Mouse (Mus musculus) liver, adult 2 months (tissue): ENCODE results near the gene Tbcc. TPM values are rescaled to one million over a fixed set of nuclear protein-coding genes. Genes with fewer than 3 reads are reported as not detected.

Experiments used
- DNase-seq: peaks from one replicate; pipeline ENCODE4 v3.0.0-alpha.2; 2011; ENCODE audit warnings: low read depth, low spot score; ENCODE audit errors: extremely low read depth
- H3K27ac ChIP-seq: fragments of 200-500 bp; replicated peaks from 2 replicates; pipeline ENCODE4 v1.5.1; 2012; ENCODE audit warnings: low read depth, mild to moderate bottlenecking, control low read depth, inconsistent platforms, low read length; ENCODE audit not compliant: insufficient read depth
- H3K27me3 ChIP-seq: fragments of 200-500 bp; 2 replicates; pipeline ENCODE4 v1.6.1; 2012; ENCODE audit warnings: mild to moderate bottlenecking, moderate library complexity, low read length, inconsistent platforms; ENCODE audit not compliant: control insufficient read depth, insufficient read depth
- H3K36me3 ChIP-seq: fragments of 200-500 bp; 2 replicates; pipeline ENCODE4 v1.6.1; 2012; ENCODE audit warnings: low read length, inconsistent platforms; ENCODE audit not compliant: control insufficient read depth, insufficient read depth
- H3K4me1 ChIP-seq: fragments of 200-500 bp; 2 replicates; pipeline ENCODE4 v1.6.1; 2011; ENCODE audit warnings: low read length; ENCODE audit not compliant: control insufficient read depth, insufficient read depth
- H3K4me3 ChIP-seq: fragments of 200-500 bp; 2 replicates; pipeline ENCODE4 v1.5.1; 2011; ENCODE audit warnings: low read depth, mild to moderate bottlenecking, control low read depth, low read length, moderate library complexity; ENCODE audit not compliant: insufficient read depth
- H3K79me2 ChIP-seq: fragments of 200-500 bp; 2 replicates; pipeline ENCODE4 v1.6.1; 2012; ENCODE audit warnings: inconsistent platforms, mild to moderate bottlenecking, low read length, moderate library complexity; ENCODE audit not compliant: control insufficient read depth, insufficient read depth
- H3K9ac ChIP-seq: fragments of 200-500 bp; 2 replicates; pipeline ENCODE4 v1.6.1; 2012; ENCODE audit warnings: low read depth, mild to moderate bottlenecking, control low read depth, inconsistent platforms, low read length
- CTCF ChIP-seq: fragments of 200-500 bp; IDR thresholded peaks from 2 replicates; pipeline ENCODE4 v1.5.1; 2011; ENCODE audit warnings: low read depth, low read length, control low read depth
- POLR2A ChIP-seq: fragments of 200-500 bp; IDR thresholded peaks from 2 replicates; pipeline ENCODE4 v1.6.1; 2011; ENCODE audit warnings: low read length, control low read depth; ENCODE audit not compliant: insufficient read depth; ENCODE audit errors: extremely low read depth
- WGBS: fragments of 180-500 bp; shearing (Covaris S2); methylation state at CpG from one replicate; pipeline ENCODE4 v1.1.7; 2018; 5-methylcytosine and 5-hydroxymethylcytosine counted together
- polyA plus RNA-seq: library from polyadenylated mRNA; depleted of rRNA; stranded (reverse); fragments of >200 nt; gene quantifications from 2 replicates; pipeline ENCODE4 v1.2.3, GENCODE M21; 2012
- total RNA-seq: library from RNA; depleted of rRNA; stranded (reverse); fragments of >200 nt; gene quantifications from 2 replicates; pipeline ENCODE4 v1.2.3, GENCODE M21; 2014

Gene Tbcc
- total and polyA plus RNA-seq, 2 experiments = 10.0 to 16.0 TPM

GRCm38 (mm10) chr17:46860120-46860519 lies 30.4 kb upstream of the Tbcc start:
- Histone ChIP-seq H3K27ac (no peak overlapping the region), H3K79me2 (peaks cover 23% of the 10 kb centered on the region; the same call in 1 of the 2 replicates), H3K36me3 (no peaks in the 10 kb centered on the region), H3K9ac (no peak overlapping the region), H3K4me3 (no peak overlapping the region), H3K27me3 (no peaks in the 10 kb centered on the region), H3K4me1 (peaks cover 4% of the 10 kb centered on the region; the same call in 1 of the 2 replicates)
- TF ChIP-seq POLR2A (no peak), CTCF (no peak)
- no peak for DNase-seq
- 97% methylated on average over 4 of the region's 4 CpGs for WGBS

GRCm38 (mm10) chr17:46864566-46865195 lies 25.8 kb upstream of the Tbcc start:
- no peak for TF ChIP-seq POLR2A
- TF ChIP-seq CTCF = no peak
- Histone ChIP-seq H3K4me3 (no peak overlapping the region), H3K9ac (no peak overlapping the region), H3K27ac (no peak overlapping the region), H3K4me1 (no peaks in the 10 kb centered on the region), H3K36me3 (no peaks in the 10 kb centered on the region), H3K79me2 (peaks cover 18% of the 10 kb centered on the region), H3K27me3 (no peaks in the 10 kb centered on the region)
- 89% methylated on average over 7 of the region's 7 CpGs for WGBS
- DNase-seq = no peak

DNA sequence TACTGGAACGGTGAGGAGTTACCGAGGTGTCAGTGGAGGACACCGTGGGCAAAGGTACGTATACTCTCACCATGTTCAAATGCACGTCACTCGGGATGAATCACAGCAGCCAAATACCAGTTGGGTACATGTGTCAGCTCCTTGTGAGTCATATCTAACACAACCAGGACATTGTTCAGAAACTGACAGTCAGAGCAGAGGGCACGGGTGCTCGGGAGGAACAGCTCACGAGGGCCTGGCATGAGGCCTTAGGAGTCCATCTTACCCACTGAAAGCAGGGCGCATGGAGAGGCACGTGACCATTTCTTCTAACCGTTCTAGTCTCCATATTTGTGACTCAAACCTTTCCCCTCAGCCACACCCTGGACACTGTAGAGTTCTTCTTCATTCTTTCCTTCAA lies 23.6 kb upstream of the Tbcc start:
- H3K79me2 ChIP-seq = peaks cover 28% of the 10 kb centered on the region
- no peak for DNase-seq
- no peak overlapping the region for H3K4me3 ChIP-seq
- no peaks in the 10 kb centered on the region for H3K27me3 ChIP-seq
- TF ChIP-seq POLR2A (no peak), CTCF (no peak)
- H3K27ac ChIP-seq = no peak overlapping the region
- H3K9ac ChIP-seq = no peak overlapping the region
- H3K36me3 ChIP-seq = no peaks in the 10 kb centered on the region
- H3K4me1 ChIP-seq = peaks cover 2% of the 10 kb centered on the region; the same call in 1 of the 2 replicates
- WGBS = 91% methylated on average over 12 of the region's 12 CpGs

GRCm38 (mm10) chr17:46870204-46870798 lies 20.2 kb upstream of the Tbcc start:
- TF ChIP-seq CTCF (no peak), POLR2A (no peak)
- no peak overlapping the region for H3K4me3 ChIP-seq
- H3K27ac ChIP-seq = no peak overlapping the region
- 97% methylated on average over 5 of the region's 5 CpGs for WGBS
- peaks cover 24% of the 10 kb centered on the region for H3K4me1 ChIP-seq
- H3K36me3 ChIP-seq = no peaks in the 10 kb centered on the region
- DNase-seq = no peak
- H3K79me2 ChIP-seq = peaks cover 28% of the 10 kb centered on the region
- H3K27me3 ChIP-seq = no peaks in the 10 kb centered on the region
- no peak overlapping the region for H3K9ac ChIP-seq

GRCm38 (mm10) chr17:46870913-46871312 lies 19.6 kb upstream of the Tbcc start:
- DNase-seq = no peak
- no peak for TF ChIP-seq POLR2A
- peaks cover 24% of the 10 kb centered on the region for H3K4me1 ChIP-seq
- no peaks in the 10 kb centered on the region for H3K27me3 ChIP-seq
- no peaks in the 10 kb centered on the region for H3K36me3 ChIP-seq
- H3K27ac ChIP-seq = no peak overlapping the region
- no peak overlapping the region for H3K4me3 ChIP-seq
- no peak overlapping the region for H3K9ac ChIP-seq
- H3K79me2 ChIP-seq = peaks cover 26% of the 10 kb centered on the region
- WGBS = 33% methylated on average over 1 of the region's 1 CpGs

GRCm38 (mm10) chr17:46872806-46873205 lies 17.7 kb upstream of the Tbcc start:
- WGBS = 38% methylated on average over 7 of the region's 7 CpGs
- peak; percentile 87 for DNase-seq
- TF ChIP-seq CTCF = no peak
- TF ChIP-seq POLR2A = no peak
- Histone ChIP-seq H3K27ac (peak overlapping the region; percentile 90), H3K36me3 (no peaks in the 10 kb centered on the region), H3K4me3 (no peak overlapping the region), H3K4me1 (peaks cover 32% of the 10 kb centered on the region), H3K79me2 (peaks cover 20% of the 10 kb centered on the region; the same call in 1 of the 2 replicates), H3K9ac (peak overlapping the region; percentile 29; the same call in 1 of the 2 replicates), H3K27me3 (no peaks in the 10 kb centered on the region)
